Mouse (Mus musculus) CD4-positive helper T cell, adult 2 months (primary cell): ENCODE data around the gene Cox7a2l.

Experiments
- DNase-seq: peaks from one replicate; pipeline ENCODE4 v3.0.0-alpha.2; 2012; ENCODE audit warnings: low read depth, missing footprints, low spot score

Gene Cox7a2l

DNA sequence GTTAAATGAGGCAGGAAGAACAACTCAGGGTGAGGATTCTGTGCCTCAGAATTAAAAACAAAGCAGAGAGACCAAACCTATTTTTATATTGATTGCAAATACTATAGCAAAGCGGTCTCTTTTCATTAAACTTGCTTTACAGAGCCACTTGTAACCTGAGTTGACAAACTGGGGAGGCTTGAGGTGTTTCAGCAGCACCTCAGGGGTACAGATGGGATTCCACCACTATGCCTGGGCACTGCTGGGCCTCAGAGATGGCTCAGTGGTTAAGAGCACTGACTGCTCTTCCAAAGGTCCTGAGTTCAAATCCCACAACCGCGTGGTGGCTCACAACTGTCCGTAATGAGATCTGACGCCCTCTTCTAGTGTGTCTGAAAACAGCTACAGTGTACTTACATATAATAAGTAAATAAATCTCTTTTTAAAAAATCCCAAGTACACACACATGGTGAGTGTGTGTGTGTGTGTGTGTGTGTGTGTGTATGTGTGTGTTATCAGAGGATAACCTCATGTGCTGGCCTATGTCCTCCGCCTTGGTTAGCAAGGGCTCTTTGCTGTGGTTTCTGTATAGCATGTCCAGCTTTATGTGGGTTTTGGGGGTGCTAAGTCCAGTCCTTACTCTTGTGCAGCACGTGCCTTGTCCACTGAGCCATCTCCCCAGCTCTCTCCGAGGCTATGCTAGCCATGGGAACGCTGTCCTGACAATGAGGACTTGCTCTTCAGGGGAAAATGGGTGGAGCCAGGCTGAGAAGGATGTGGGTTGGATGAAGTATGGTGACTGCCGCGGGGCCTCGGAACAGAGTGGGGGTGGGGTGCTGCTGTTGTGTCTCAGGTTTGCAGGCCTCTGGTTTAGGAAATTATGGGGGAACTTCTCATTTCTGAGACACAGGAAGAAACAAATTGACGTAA, 9.7 kb upstream of the Cox7a2l start:
- DNase-seq, result peak; percentile 80

- peak; percentile 26 for DNase-seq
These were observed 9.0 kb upstream of the Cox7a2l start for GRCm38 (mm10) chr17:83526091-83526561.

- DNase-seq, result peak; percentile 34
These were observed 8.5 kb upstream of the Cox7a2l start for GRCm38 (mm10) chr17:83525596-83525995.

GRCm38 (mm10) chr17:83524753-83525152, 7.6 kb upstream of the Cox7a2l start:
- no peak for DNase-seq

GRCm38 (mm10) chr17:83522590-83523379, 5.7 kb upstream of the Cox7a2l start:
- DNase-seq, result no peak

GRCm38 (mm10) chr17:83521881-83522280, 4.8 kb upstream of the Cox7a2l start:
- DNase-seq, result no peak

DNA sequence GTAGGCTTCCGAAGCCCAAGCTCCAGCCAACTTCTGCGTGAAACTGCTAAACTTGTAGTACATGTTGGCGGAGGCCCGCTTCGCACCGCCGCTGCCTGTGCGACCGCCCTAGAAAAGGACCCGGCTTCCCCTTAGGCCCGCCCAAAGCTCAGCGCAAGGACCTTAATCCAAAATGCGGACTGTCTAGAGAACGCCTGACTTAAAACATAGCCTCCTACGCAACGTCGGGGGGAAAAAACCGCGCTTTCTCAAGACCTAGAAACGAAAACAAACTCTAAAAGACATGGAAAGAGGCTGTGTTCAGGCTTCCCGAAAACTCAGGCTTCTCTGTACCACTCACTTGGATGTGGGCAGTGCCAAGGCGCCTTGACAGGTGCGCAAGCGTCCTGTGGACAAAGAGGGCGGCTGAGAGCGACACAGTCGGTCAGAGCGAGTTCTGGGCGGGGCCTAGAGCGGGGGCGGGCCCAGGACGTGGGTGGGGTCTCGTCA, 2.9 kb downstream of the Cox7a2l start:
- peak; percentile 94 for DNase-seq

GRCm38 (mm10) chr17:83513655-83514212, 3.4 kb downstream of the Cox7a2l start:
- DNase-seq, result no peak

GRCm38 (mm10) chr17:83512130-83512529, 5.0 kb downstream of the Cox7a2l start:
- no peak for DNase-seq

- DNase-seq, result no peak
These were observed 13.4 kb downstream of the Cox7a2l start for GRCm38 (mm10) chr17:83503693-83504092.

GRCm38 (mm10) chr17:83499692-83500091, 17.4 kb downstream of the Cox7a2l start:
- DNase-seq, result no peak

- no peak for DNase-seq
These were observed 18.2 kb downstream of the Cox7a2l start for GRCm38 (mm10) chr17:83498889-83499288.

GRCm38 (mm10) chr17:83487762-83488161, 29.4 kb downstream of the Cox7a2l start:
- no peak for DNase-seq

DNA sequence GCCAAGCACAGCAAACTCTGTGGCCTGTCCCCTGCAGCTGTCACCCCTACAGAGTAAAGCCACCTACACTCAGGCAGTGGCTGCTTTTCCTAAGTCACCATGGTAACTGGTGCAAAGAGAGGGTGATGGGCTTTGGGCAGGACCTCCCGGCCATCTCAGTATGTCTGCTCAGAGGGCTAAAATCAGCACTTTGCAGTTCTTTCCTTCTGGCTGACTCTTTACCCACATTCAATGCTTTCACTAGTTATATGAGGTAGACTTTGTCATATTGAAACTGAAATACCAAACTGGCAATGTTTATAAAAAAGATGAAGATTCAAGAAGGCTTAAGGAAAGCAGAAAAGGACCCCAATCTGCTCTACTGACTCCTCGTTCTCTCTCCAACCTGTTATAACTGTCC, 33.3 kb downstream of the Cox7a2l start:
- DNase-seq, result peak; percentile 12

- no peak for DNase-seq
These were observed 34.2 kb downstream of the Cox7a2l start for GRCm38 (mm10) chr17:83482817-83483536.

GRCm38 (mm10) chr17:83481551-83481950, 35.6 kb downstream of the Cox7a2l start:
- no peak for DNase-seq

GRCm38 (mm10) chr17:83477089-83477488, 40.0 kb downstream of the Cox7a2l start:
- DNase-seq, result no peak

DNA sequence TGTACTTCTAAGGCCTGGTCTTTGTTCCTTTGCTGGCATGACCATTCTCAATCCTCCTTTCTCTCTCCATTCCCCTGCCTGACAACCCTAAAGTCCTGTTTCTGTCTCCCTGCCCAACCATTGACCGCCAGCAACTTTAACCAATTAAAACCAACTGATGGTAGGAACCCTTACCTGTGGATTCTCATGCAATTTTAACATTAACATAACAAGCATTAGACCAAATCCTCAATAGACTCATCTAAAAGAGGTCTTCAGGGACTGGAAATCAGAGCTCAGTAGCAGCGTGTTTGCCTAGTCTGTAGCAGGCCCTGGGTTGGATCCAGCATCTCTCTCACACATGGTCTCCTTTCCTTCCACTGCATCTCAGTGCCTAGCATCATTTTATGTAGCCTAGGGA, 47.5 kb downstream of the Cox7a2l start:
- DNase-seq, result no peak

- no peak for DNase-seq
These were observed 50.4 kb downstream of the Cox7a2l start for GRCm38 (mm10) chr17:83466697-83467251.

DNA sequence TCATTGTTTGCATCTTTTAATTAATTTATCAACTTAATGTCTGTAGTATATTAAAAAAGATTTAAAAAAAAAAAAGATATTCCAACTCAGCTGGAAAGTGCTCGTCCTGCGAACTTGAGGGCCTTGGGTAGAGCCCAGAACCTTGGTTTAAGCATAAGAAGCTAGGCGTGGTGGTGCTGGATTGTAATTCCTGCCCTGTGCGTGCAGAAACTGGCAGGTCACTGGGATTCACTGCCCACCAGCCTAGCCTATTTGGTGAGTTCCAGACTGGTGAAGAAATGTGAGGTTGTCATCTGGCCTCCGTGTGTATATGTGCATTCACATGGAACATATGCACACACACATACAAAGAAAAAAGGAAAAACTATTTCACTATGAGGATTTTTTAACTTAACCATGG, 51.2 kb downstream of the Cox7a2l start:
- no peak for DNase-seq

DNA sequence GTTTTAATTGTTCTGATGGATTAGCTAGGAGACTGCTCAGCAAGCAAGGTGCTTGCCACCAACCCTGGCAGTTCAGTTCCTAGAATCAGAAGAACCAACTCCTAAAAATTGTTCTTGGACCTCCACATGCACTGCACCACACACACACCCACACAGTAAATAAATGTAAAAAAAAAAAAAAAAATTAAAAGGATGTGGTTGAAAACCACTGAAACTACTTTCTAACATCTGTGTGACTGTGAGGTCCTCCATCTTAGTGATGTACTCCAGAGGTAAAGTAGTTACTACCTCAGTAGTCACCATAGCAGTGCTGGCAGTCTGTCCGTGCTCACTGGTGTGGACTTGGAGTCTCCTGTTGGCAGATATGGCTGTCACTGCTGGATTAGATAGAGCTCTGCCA, 59.9 kb downstream of the Cox7a2l start:
- peak; percentile 56 for DNase-seq
